Mouse (Mus musculus) E14TG2a.4 (cell line): ENCODE measurements at regions not wholly inside any gene's neighbourhood (a gene's known extent, or its start where the extent isn't known, plus 50 kb on each side); places are given as distances from the start of the nearest gene placed in this dataset.

Experiments
- CTCF ChIP-seq: conservative IDR thresholded peaks from 2 replicates; pipeline ENCODE4 v1.5.1; 2014; ENCODE audit warnings: low read length
- NANOG ChIP-seq: IDR thresholded peaks from 2 replicates; pipeline ENCODE4 v1.6.1; 2014; ENCODE audit warnings: borderline replicate concordance, low read length, mixed read lengths
- POU5F1 ChIP-seq: IDR thresholded peaks from 2 replicates; pipeline ENCODE4 v1.6.1; 2014; ENCODE audit warnings: low read length, borderline replicate concordance

- TF ChIP-seq CTCF (no peak), NANOG (no peak), POU5F1 (no peak)
These were observed 178.4 kb upstream of the Prok2 start for GRCm38 (mm10) chr6:99904607-99905006.
